Mouse (Mus musculus) neural tube, embryonic 11.5 days (tissue): ENCODE data around the gene Mettl6. TPM values are rescaled to one million over a fixed set of nuclear protein-coding genes. Genes with fewer than 3 reads are reported as not detected.
A peak's percentile ranks its signal among the peaks of the same experiment; 100 is the strongest.

Experiments used
- ATAC-seq: fragments of 200-750 bp; cut with Nextera tagmentation; 2 replicates; pipeline ENCODE4 v1.8.0; 2017; ENCODE audit warnings: moderate number of reproducible peaks, mild to moderate bottlenecking, moderate TSS enrichment, moderate library complexity; ENCODE audit not compliant: insufficient read depth, low FRiP score, low TSS enrichment
- DNase-seq: peaks from one replicate; pipeline ENCODE4 v3.0.0-alpha.2; 2015; ENCODE audit warnings: low spot score
- H3K27ac ChIP-seq: fragments of 300-500 bp; sonication (generic); 2 replicates; pipeline ENCODE4 v1.5.1; 2014; ENCODE audit warnings: low read depth, mild to moderate bottlenecking, low read length
- H3K27me3 ChIP-seq: fragments of 300-500 bp; sonication (generic); 2 replicates; pipeline ENCODE4 v1.6.1; 2014; ENCODE audit warnings: mild to moderate bottlenecking, low read length, mixed read lengths; ENCODE audit not compliant: control insufficient read depth, insufficient read depth
- H3K36me3 ChIP-seq: fragments of 300-500 bp; sonication (generic); 2 replicates; pipeline ENCODE4 v1.6.1; 2014; ENCODE audit warnings: mild to moderate bottlenecking, low read length, moderate library complexity, mixed read lengths; ENCODE audit not compliant: control insufficient read depth, insufficient read depth
- H3K4me1 ChIP-seq: fragments of 300-500 bp; sonication (generic); 2 replicates; pipeline ENCODE4 v1.6.1; 2014; ENCODE audit warnings: low read length, mixed read lengths; ENCODE audit not compliant: control insufficient read depth, insufficient read depth
- H3K4me2 ChIP-seq: fragments of 300-500 bp; sonication (generic); 2 replicates; pipeline ENCODE4 v1.6.1; 2014; ENCODE audit warnings: low read depth, mild to moderate bottlenecking, moderate library complexity
- H3K4me3 ChIP-seq: fragments of 300-500 bp; sonication (generic); 2 replicates; pipeline ENCODE4 v1.5.1; 2014; ENCODE audit warnings: low read depth, low read length
- H3K9ac ChIP-seq: fragments of 300-500 bp; sonication (generic); 2 replicates; pipeline ENCODE4 v1.6.1; 2014; ENCODE audit warnings: mild to moderate bottlenecking, low read length
- H3K9me3 ChIP-seq: fragments of 300-500 bp; sonication (generic); 2 replicates; pipeline ENCODE4 v1.6.1; 2016; ENCODE audit warnings: low read length; ENCODE audit not compliant: control insufficient read depth
- WGBS: fragments of 180-500 bp; shearing (Covaris S2); extraction: QIAGEN DNeasy Blood & Tissue Kit; methylation state at CpG from one replicate; pipeline ENCODE4 v1.1.7; 2014; 5-methylcytosine and 5-hydroxymethylcytosine counted together
- polyA plus RNA-seq: library from polyadenylated mRNA; unstranded; fragments of >200 nt; fragmentation: Nextera tagmentation; extraction: Ambion mirVana; gene quantifications from 2 replicates; pipeline ENCODE4 v1.2.1, GENCODE M21; 2014

Gene Mettl6
- polyA plus RNA-seq, 1 experiment from 2014 or later = 85.6 TPM

GRCm38 (mm10) chr14:31440230-31440629 is 54.6 kb downstream of the Mettl6 start:
- Histone ChIP-seq H3K4me2 (no peak overlapping the region), H3K9ac (no peak overlapping the region), H3K9me3 (no peaks in the 10 kb centered on the region), H3K27me3 (no peaks in the 10 kb centered on the region), H3K27ac (no peak overlapping the region), H3K36me3 (no peaks in the 10 kb centered on the region), H3K4me1 (peaks cover 4% of the 10 kb centered on the region; the same call in 1 of the 2 replicates), H3K4me3 (no peak overlapping the region)
- 31% methylated on average over 3 of the region's 3 CpGs for WGBS
- no peak for DNase-seq
- ATAC-seq = no peak

GRCm38 (mm10) chr14:31439279-31439678 is 55.6 kb downstream of the Mettl6 start:
- 76% methylated on average over 11 of the region's 11 CpGs for WGBS

GRCm38 (mm10) chr14:31437826-31438529 is 56.9 kb downstream of the Mettl6 start:
- ATAC-seq (no peak), DNase-seq (no peak)
- Histone ChIP-seq H3K9me3 (no peaks in the 10 kb centered on the region), H3K27me3 (no peaks in the 10 kb centered on the region), H3K4me3 (no peak overlapping the region), H3K4me2 (no peak overlapping the region), H3K9ac (no peak overlapping the region), H3K36me3 (no peaks in the 10 kb centered on the region), H3K4me1 (peaks cover 16% of the 10 kb centered on the region; the same call in 1 of the 2 replicates), H3K27ac (no peak overlapping the region)
- WGBS = 82% methylated on average over 8 of the region's 8 CpGs

More at GRCm38 (mm10) chr14:31439279-31439678, 55.6 kb downstream of the Mettl6 start:
- ATAC-seq (no peak), DNase-seq (no peak)
- no peak overlapping the region for H3K27ac ChIP-seq
- H3K27me3 ChIP-seq = no peaks in the 10 kb centered on the region
- no peak overlapping the region for H3K4me2 ChIP-seq
- H3K9ac ChIP-seq = no peak overlapping the region
- no peak overlapping the region for H3K4me3 ChIP-seq
- H3K36me3 ChIP-seq = no peaks in the 10 kb centered on the region
- no peaks in the 10 kb centered on the region for H3K9me3 ChIP-seq
- peaks cover 8% of the 10 kb centered on the region; the same call in 1 of the 2 replicates for H3K4me1 ChIP-seq

- 11% methylated on average over 46 of the region's 49 CpGs for WGBS
- Histone ChIP-seq H3K27me3 (no peaks in the 10 kb centered on the region), H3K9ac (peak within 1 kb of the TSS; percentile 75), H3K9me3 (no peaks in the 10 kb centered on the region), H3K4me1 (peaks cover 16% of the 10 kb centered on the region; the same call in 1 of the 2 replicates), H3K4me3 (peak within 1 kb of the TSS; percentile 64), H3K36me3 (no peaks in the 10 kb centered on the region), H3K27ac (peak within 1 kb of the TSS; percentile 54), H3K4me2 (peak within 1 kb of the TSS; percentile 98)
- DNase-seq (peak; percentile 94), ATAC-seq (peak; percentile 95)
Measured at GRCm38 (mm10) chr14:31435930-31436693, 58.7 kb downstream of the Mettl6 start, which contains the start of gene Sh3bp5. TSS of gene Sh3bp5 (minus strand) at chr14:31436078.

- H3K27ac ChIP-seq = peak overlapping the region; percentile 54
- peak overlapping the region; percentile 64 for H3K4me3 ChIP-seq
- no peaks in the 10 kb centered on the region for H3K9me3 ChIP-seq
- H3K36me3 ChIP-seq = no peaks in the 10 kb centered on the region
- peak overlapping the region; percentile 98 for H3K4me2 ChIP-seq
- peak; percentile 71 for ATAC-seq
- peak; percentile 63 for DNase-seq
- peak overlapping the region; percentile 75 for H3K9ac ChIP-seq
- under 1% methylated on average over 53 of the region's 53 CpGs for WGBS
- H3K4me1 ChIP-seq = peaks cover 16% of the 10 kb centered on the region; the same call in 1 of the 2 replicates
- no peaks in the 10 kb centered on the region for H3K27me3 ChIP-seq
Measured at GRCm38 (mm10) chr14:31435018-31435915, 59.6 kb downstream of the Mettl6 start.

- H3K9ac ChIP-seq = no peak overlapping the region
- H3K4me3 ChIP-seq = no peak overlapping the region
- H3K9me3 ChIP-seq = no peaks in the 10 kb centered on the region
- no peak for DNase-seq
- H3K4me1 ChIP-seq = peaks cover 16% of the 10 kb centered on the region; the same call in 1 of the 2 replicates
- H3K36me3 ChIP-seq = no peaks in the 10 kb centered on the region
- H3K4me2 ChIP-seq = peak overlapping the region; percentile 98
- H3K27me3 ChIP-seq = no peaks in the 10 kb centered on the region
- ATAC-seq = no peak
- H3K27ac ChIP-seq = no peak overlapping the region
- WGBS = 39% methylated on average over 5 of the region's 5 CpGs
Measured at GRCm38 (mm10) chr14:31434426-31434825, 60.4 kb downstream of the Mettl6 start.

- WGBS = 6% methylated on average over 7 of the region's 7 CpGs
- Histone ChIP-seq H3K27me3 (no peaks in the 10 kb centered on the region), H3K4me3 (no peak overlapping the region), H3K27ac (no peak overlapping the region), H3K9me3 (no peaks in the 10 kb centered on the region), H3K9ac (no peak overlapping the region), H3K36me3 (no peaks in the 10 kb centered on the region), H3K4me1 (peaks cover 16% of the 10 kb centered on the region; the same call in 1 of the 2 replicates), H3K4me2 (peak overlapping the region; percentile 98)
- DNase-seq = no peak
- ATAC-seq = no peak
Measured at GRCm38 (mm10) chr14:31433851-31434360, 60.9 kb downstream of the Mettl6 start.

- no peak overlapping the region for H3K27ac ChIP-seq
- H3K36me3 ChIP-seq = no peaks in the 10 kb centered on the region
- H3K4me3 ChIP-seq = no peak overlapping the region
- no peaks in the 10 kb centered on the region for H3K9me3 ChIP-seq
- DNase-seq (no peak), ATAC-seq (no peak)
- peaks cover 16% of the 10 kb centered on the region; the same call in 1 of the 2 replicates for H3K4me1 ChIP-seq
- H3K4me2 ChIP-seq = 0 out of 2 replicates have a peak overlapping the region, but pooled peaks have one; percentile 4
- H3K27me3 ChIP-seq = no peaks in the 10 kb centered on the region
- WGBS = 67% methylated on average over 5 of the region's 5 CpGs
- no peak overlapping the region for H3K9ac ChIP-seq
Measured at GRCm38 (mm10) chr14:31433126-31433525, 61.7 kb downstream of the Mettl6 start.
